Mouse (Mus musculus) bone marrow macrophage, adult 2 months (primary cell): ENCODE data around the gene Ccdc81. TPM values are rescaled to one million over a fixed set of nuclear protein-coding genes. Genes with fewer than 3 reads are reported as not detected.

ENCODE experiments used
- H3K27ac ChIP-seq: 2 replicates; pipeline ENCODE4 v1.5.1; 2012; ENCODE audit warnings: low read depth, low read length; ENCODE audit not compliant: insufficient read depth
- H3K4me1 ChIP-seq: 2 replicates; pipeline ENCODE4 v1.6.1; 2012; ENCODE audit warnings: low read length; ENCODE audit not compliant: control insufficient read depth, insufficient read depth
- H3K4me3 ChIP-seq: 2 replicates; pipeline ENCODE4 v1.5.1; 2012; ENCODE audit warnings: mild to moderate bottlenecking, low read length, moderate library complexity; ENCODE audit not compliant: insufficient read depth
- CTCF ChIP-seq: IDR thresholded peaks from 2 replicates; pipeline ENCODE4 v1.5.1; 2012; ENCODE audit warnings: low read depth, mild to moderate bottlenecking, low read length, moderate library complexity
- POLR2A ChIP-seq: IDR thresholded peaks from 2 replicates; pipeline ENCODE4 v1.6.1; 2012; ENCODE audit warnings: mild to moderate bottlenecking, low read depth, low read length, borderline replicate concordance
- polyA plus RNA-seq: library from polyadenylated mRNA; stranded (reverse); fragments of >200 nt; gene quantifications from 2 replicates; pipeline ENCODE4 v1.2.4, GENCODE M21; 2012; ENCODE audit not compliant: missing spikeins, insufficient read depth, insufficient read length

Ccdc81 gene
- polyA plus RNA-seq, 1 experiment: not detected

GRCm38 (mm10) chr7:89913432-89914158, 10.2 kb upstream of the Ccdc81 start:
- no peaks in the 10 kb centered on the region for H3K4me1 ChIP-seq
- no peak overlapping the region for H3K4me3 ChIP-seq
- H3K27ac ChIP-seq: no peak overlapping the region
- TF ChIP-seq CTCF (no peak), POLR2A (no peak)

GRCm38 (mm10) chr7:89912356-89912755, 8.9 kb upstream of the Ccdc81 start:
- Histone ChIP-seq H3K4me3 (no peak overlapping the region), H3K4me1 (no peaks in the 10 kb centered on the region), H3K27ac (no peak overlapping the region)
- TF ChIP-seq POLR2A: no peak
- no peak for TF ChIP-seq CTCF

GRCm38 (mm10) chr7:89909711-89910110, 6.3 kb upstream of the Ccdc81 start:
- Histone ChIP-seq H3K4me1 (no peaks in the 10 kb centered on the region), H3K4me3 (no peak overlapping the region), H3K27ac (no peak overlapping the region)
- TF ChIP-seq POLR2A (no peak), CTCF (no peak)

- no peak for TF ChIP-seq CTCF
- TF ChIP-seq POLR2A: no peak
- Histone ChIP-seq H3K4me1 (no peaks in the 10 kb centered on the region), H3K4me3 (no peak overlapping the region), H3K27ac (no peak overlapping the region)
These were observed 5.6 kb upstream of the Ccdc81 start for GRCm38 (mm10) chr7:89908899-89909621.

- Histone ChIP-seq H3K27ac (no peak overlapping the region), H3K4me3 (no peak overlapping the region), H3K4me1 (no peaks in the 10 kb centered on the region)
- TF ChIP-seq CTCF (no peak), POLR2A (no peak)
These were observed 5.0 kb upstream of the Ccdc81 start for GRCm38 (mm10) chr7:89908421-89908820.

- Histone ChIP-seq H3K27ac (no peak overlapping the region), H3K4me1 (no peaks in the 10 kb centered on the region), H3K4me3 (no peak overlapping the region)
- TF ChIP-seq POLR2A: no peak
- no peak for TF ChIP-seq CTCF
These were observed 4.5 kb upstream of the Ccdc81 start for GRCm38 (mm10) chr7:89907950-89908349.

- Histone ChIP-seq H3K4me1 (no peaks in the 10 kb centered on the region), H3K4me3 (no peak overlapping the region), H3K27ac (no peak overlapping the region)
- TF ChIP-seq POLR2A (no peak), CTCF (no peak)
These were observed 422 bp downstream of the Ccdc81 start for GRCm38 (mm10) chr7:89903007-89903406.

GRCm38 (mm10) chr7:89891856-89892255, 11.6 kb downstream of the Ccdc81 start:
- Histone ChIP-seq H3K4me3 (no peak overlapping the region), H3K27ac (no peak overlapping the region), H3K4me1 (no peaks in the 10 kb centered on the region)
- TF ChIP-seq CTCF (no peak), POLR2A (no peak)

- no peaks in the 10 kb centered on the region for H3K4me1 ChIP-seq
- no peak overlapping the region for H3K4me3 ChIP-seq
- H3K27ac ChIP-seq: no peak overlapping the region
- no peak for TF ChIP-seq CTCF
- no peak for TF ChIP-seq POLR2A
These were observed 12.0 kb downstream of the Ccdc81 start for GRCm38 (mm10) chr7:89891412-89891811.

GRCm38 (mm10) chr7:89884551-89884950, 18.9 kb downstream of the Ccdc81 start:
- Histone ChIP-seq H3K27ac (no peak overlapping the region), H3K4me3 (no peak overlapping the region), H3K4me1 (no peaks in the 10 kb centered on the region)
- no peak for TF ChIP-seq POLR2A
- no peak for TF ChIP-seq CTCF
